Mouse (Mus musculus) olfactory bulb, adult 2 months (tissue): ENCODE results near the gene Efcab5.

Experiments
- CTCF ChIP-seq: fragments of 200-500 bp; IDR thresholded peaks from 2 replicates; pipeline ENCODE4 v1.5.1; 2012; ENCODE audit warnings: low read depth, mild to moderate bottlenecking, low read length, moderate library complexity; ENCODE audit not compliant: insufficient read depth
- POLR2A ChIP-seq: fragments of 200-500 bp; IDR thresholded peaks from 2 replicates; pipeline ENCODE4 v1.6.1; 2012; ENCODE audit warnings: mild to moderate bottlenecking, low read depth, low read length, moderate library complexity; ENCODE audit not compliant: insufficient read depth

- TF ChIP-seq CTCF (no peak), POLR2A (no peak)
Observed at GRCm38 (mm10) chr11:77160744-77161143, 28.0 kb downstream of the Efcab5 start.
